Mouse (Mus musculus): ENCODE measurements around the gene Unc93b1.

Unc93b1 gene

DNA sequence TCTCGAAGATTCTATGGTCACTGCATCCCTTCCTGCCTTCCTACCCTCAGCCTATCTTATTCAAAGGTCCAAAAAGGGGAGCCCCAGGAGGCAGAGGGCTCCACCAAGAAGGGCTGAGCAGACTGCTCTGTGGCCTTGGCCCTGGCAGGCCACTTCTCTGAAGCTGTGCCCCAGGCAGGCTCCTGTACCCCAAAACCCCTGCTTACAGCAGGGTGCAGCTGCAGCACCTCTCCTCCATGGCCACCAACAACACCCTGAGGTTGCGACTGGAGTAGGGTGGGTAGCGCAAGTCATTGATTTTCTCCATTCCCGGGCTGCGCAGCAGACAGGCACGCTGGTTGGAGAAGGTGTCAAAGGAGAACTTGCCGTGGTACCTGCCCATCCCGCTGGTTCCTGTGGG lies 21.3 kb upstream of the Unc93b1 start:
- no peak for DNase-seq (ENCODE audit: low spot score in 2 of 2)

- DNase-seq (ENCODE audit: low spot score in 2 of 2): no peak
Observed at GRCm38 (mm10) chr19:3914535-3914934, 20.5 kb upstream of the Unc93b1 start.

DNA sequence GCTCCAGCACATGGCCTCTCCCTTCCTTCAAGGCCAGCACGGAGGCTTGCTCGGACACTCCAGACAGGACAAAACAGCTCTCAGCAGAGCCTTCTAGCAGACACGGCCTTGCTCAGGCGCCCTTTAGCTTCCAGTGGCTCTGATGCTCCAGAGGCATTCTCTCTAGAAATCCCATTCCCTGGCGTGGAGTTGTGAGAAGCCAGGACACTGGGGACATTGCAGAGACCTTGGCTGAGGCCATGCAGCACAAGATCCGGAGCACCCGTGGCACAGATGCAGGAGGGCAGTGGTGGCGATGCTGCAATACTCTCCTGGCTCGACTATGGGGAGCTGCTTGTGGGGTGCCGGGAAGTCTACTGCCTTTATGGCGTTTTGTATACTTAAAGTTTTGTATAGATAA lies 18.3 kb upstream of the Unc93b1 start:
- no peak for DNase-seq (ENCODE audit: low spot score in 2 of 2)

DNA sequence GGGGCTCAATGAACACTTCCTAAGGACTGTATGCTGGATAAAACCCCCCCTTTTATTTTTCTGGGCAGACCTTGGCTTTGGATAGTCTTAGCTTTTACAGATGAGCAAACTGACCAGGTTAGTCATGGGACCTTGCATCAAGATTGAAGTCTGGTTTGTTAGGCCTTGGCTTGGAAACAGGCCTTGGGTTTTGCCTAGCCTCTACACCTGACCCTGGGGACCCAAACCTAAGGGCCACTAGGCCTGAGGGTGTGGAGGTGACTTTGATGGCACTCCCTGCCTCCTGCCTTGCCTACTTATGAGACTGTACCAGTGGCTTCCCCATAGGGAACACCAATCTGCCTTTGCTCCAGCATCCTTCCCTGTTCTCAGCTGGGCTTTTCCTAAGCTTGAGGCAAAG lies 15.1 kb upstream of the Unc93b1 start:
- no peak for DNase-seq (ENCODE audit: low spot score in 2 of 2)

- peak in 1 of 2 experiments; percentile 64 for DNase-seq (ENCODE audit: low spot score in 2 of 2)
Observed at GRCm38 (mm10) chr19:3922661-3923371, 12.2 kb upstream of the Unc93b1 start.

DNA sequence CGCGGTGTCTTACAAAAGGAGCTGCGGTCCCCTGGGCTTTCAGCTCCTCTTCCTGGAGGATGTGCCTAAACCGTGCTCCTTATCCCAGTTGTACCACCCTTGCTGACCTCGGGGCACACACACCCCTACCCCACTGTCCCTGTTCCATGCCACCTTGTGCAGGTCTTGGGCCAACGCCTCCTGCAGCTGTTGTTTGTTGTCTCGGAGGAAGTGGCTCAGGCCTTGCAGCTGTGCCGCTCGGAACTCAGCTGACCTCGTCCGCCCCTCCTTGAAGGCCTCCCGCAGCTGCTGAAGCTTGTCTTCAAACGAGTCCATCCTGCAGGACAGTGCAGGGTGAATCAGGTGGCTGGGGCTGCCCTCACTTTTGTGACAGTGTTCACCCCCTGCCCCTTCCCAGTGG lies 11.4 kb upstream of the Unc93b1 start:
- peak; percentile 44 to 71 for DNase-seq (ENCODE audit: low spot score in 2 of 2)

DNA sequence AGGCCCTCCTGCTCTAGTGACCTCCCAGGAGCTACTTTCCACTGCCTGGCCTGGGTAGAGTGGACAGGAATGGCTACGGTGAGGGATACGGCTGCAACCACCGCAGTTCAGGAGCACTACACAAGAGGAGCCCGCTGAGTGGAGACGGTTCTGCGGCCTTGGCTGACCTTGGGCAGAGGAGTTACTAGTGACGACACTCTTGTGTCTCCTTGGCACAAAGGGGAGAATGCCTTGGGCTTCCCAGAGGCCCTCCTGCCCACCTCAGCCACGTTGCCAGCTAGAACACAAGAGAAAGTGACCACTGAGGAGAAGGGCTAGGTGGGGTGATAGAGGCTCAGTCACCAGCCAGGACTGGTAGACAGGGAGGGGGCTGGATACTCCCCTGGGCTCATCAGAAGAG lies 10.8 kb upstream of the Unc93b1 start:
- DNase-seq (ENCODE audit: low spot score in 2 of 2): no peak

GRCm38 (mm10) chr19:3924868-3925267 lies 10.1 kb upstream of the Unc93b1 start:
- DNase-seq (ENCODE audit: low spot score in 2 of 2): no peak

GRCm38 (mm10) chr19:3925859-3926258 lies 9.1 kb upstream of the Unc93b1 start:
- DNase-seq (ENCODE audit: low spot score in 2 of 2): no peak

GRCm38 (mm10) chr19:3926279-3926678 lies 8.7 kb upstream of the Unc93b1 start:
- DNase-seq (ENCODE audit: low spot score in 2 of 2): no peak

GRCm38 (mm10) chr19:3926685-3927084 lies 8.3 kb upstream of the Unc93b1 start:
- no peak for DNase-seq (ENCODE audit: low spot score in 2 of 2)

- no peak for DNase-seq (ENCODE audit: low spot score in 2 of 2)
Observed at GRCm38 (mm10) chr19:3927989-3928388, 7.0 kb upstream of the Unc93b1 start.

DNA sequence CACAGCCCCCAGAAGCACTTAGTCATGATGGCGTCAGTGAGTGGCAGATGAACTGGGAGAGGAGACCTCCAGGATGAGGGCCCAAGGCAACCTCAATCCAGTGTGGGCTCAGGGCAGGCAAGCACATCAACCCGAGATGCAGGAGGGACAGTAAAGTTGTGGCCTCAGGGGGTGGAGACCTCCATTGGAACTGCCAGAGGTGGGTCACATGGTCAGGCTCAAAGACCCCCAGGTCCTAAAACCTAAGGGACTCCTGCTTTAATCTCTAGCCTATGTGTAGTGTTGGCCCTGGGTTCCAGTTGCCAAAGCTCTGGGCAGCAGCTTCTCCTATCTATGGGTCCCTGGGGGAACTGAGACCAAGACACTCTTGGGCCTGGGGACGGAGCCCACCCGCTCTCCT lies 6.2 kb upstream of the Unc93b1 start:
- no peak for DNase-seq (ENCODE audit: low spot score in 2 of 2)

DNA sequence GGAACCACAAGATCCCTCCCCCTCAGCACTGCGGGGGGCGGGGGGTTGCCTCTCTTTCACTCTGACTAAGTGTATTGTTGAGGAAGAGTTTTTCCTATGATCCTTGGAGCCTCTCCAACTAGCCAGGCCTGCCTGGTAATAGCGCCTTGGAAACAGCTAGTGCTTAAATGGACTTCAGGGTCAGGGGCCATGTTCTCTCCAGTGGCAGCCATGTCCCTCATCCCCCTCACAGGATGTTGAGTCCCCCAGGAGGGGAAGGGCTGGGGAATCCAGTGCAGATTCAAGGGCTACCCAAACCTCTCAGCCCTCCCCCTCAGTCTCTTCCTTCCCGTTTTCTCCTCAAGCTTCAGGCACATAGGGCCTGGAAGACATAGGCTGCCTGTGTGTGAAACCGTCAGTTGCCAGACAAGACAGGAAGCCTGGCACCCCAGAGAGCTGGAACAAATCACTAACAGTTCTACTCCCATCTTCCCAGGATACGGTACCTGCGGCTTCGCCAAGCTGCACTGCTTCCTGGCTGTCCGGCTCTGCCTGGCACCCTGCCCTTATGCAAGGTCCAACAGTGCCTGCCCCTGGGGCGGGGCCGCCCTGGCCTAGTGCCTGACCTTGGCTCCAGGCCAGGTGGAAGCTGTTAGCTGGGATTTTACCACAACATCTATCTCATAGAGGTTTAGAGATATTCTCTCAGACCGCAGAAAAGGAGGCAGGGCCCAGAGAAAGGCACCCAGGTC lies 5.6 kb upstream of the Unc93b1 start, which contains the start of gene Aldh3b1:
Gene Aldh3b1, minus strand, starts transcription at position 598 of the 731 bp plus-strand sequence.
- peak; percentile 41 to 66 for DNase-seq (ENCODE audit: low spot score in 2 of 2)

DNA sequence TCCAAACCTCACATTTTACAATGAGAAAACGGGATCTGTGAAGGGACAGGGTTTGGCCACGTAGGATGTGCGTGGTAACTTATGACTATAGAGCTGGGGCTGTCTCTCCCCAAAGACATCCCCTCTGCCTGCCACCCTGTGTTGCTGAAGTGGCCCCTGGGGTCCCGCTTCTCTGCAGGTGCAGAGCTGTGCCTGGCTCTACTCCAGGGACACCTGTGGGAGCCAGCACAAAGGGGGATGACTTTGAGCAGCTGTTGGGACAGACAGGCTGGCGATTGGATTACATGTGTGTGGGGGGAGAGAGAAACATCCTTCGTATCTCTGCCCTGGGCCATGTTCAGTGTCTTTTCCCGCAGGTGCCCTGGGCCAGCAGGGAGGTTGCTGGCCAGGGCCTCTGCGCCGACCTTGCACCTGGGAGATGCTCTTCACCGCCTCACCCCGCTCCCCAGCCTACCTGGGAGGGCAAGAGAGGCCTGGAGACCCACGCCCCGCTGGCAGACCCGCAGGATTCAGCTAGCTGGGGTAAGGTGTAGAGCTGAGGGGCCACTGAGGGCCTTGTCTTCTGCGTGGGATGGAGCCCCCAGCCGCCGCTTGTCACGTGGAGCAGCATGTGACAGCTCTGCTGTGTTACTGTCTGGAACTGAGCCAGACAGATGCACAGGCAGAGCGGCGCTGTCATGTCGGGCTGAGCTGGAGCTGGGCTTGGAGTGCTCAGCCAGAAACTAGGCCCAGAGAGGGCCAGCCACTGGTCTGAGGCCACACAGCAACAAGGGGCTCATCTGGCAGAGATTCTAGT lies 4.5 kb upstream of the Unc93b1 start:
- no peak for DNase-seq (ENCODE audit: low spot score in 2 of 2)

- no peak for DNase-seq (ENCODE audit: low spot score in 2 of 2)
Observed at GRCm38 (mm10) chr19:3931716-3932115, 3.3 kb upstream of the Unc93b1 start.

DNA sequence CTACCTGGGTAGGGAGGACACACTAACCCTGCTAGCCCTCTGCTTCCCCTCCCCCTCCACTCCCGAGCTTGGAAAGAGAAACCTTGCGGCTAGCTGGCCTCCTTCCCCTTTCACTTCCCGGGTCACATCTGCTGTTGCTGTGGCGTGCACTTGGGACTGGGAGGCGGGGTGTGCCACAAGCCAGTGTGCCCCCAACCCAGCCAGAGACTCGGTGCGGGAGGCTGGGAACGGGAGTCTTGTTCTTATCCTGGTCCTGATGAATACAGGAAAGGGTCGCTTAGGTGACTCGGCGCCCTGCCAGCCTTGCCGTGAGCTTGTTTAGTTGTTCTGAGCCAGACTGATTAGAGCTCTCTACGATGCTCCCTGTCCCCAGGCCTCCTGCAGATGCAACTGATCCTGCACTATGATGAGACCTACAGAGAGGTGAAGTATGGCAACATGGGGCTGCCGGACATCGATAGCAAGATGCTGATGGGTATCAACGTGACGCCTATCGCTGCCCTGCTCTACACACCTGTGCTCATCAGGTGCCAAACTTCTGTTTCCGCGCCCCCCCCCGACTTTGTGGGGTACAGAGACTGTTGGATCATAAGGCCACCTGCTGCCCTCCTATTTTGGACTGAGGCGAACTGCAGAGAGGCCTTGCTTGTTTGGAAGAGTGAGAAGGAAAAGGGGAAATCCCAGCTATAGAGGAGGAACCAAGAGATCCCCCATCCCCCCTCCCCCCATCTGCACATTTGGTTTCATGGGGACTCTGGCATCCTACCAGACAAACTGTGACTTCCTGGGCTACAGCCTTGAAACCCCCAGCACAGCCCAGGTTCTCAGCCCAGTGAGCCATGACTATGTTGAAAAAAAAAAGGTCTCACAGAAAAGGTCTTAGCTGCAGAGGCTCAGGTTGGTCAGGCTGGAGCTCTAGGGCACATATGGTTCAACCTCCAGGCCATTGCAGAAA lies 1.2 kb downstream of the Unc93b1 start:
- DNase-seq (ENCODE audit: low spot score in 2 of 2): peak; percentile 43 to 81

DNA sequence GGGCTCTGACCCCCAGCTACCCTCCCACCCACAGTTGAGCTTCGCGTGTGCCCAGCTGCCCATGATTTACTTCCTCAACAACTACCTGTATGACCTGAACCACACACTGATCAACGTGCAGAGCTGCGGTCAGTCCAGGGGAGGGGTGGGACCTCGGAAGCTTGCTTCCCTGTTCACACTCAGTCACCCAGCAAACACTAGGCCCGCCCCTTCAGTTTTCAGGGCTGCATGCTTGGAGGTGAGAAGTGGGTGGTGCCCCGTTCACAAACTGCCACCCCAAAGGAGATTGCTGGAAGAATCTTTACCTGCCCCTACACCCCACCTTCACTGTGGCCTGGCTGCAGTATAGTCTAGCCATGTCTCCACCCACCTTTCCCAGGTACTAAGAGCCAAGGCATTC lies 7.3 kb downstream of the Unc93b1 start:
- no peak for DNase-seq (ENCODE audit: low spot score in 2 of 2)

DNA sequence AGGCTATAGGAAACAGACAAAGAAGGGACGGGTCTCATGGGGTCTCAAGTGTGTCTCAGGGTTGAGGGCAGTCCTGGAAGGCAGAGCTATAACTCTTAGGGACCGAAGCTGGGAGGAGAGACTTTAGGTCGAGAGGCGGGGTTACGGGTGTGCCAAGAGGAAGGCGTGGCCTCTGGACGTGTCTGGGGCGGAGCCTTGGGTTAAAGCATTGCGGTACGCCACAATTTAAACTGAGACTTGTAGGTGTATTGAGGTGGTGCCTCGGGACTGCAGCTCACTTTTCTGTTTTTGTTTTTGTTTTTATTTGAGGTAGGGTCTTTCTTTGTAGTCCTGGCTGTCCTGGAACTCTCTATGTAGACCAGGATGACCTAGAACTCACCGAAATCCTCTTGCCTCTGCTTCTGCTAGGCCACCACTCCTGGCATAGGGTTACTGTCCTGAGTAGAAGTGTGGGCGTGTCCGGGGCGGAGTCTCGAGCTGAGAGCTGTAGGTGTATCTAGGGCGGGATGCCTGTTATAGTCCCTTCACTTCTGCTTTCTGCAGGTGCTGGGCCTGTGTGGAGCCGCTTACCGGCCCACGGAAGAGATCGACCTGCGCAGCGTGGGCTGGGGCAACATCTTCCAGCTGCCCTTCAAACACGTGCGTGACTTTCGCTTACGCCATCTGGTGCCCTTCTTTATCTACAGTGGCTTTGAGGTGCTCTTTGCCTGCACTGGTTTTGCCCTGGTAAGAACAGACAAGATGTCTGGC lies 8.2 kb downstream of the Unc93b1 start:
- DNase-seq (ENCODE audit: low spot score in 2 of 2): peak; percentile 47 to 86

GRCm38 (mm10) chr19:3945872-3946564 lies 11.0 kb downstream of the Unc93b1 start:
- peak in 1 of 2 experiments; percentile 71 for DNase-seq (ENCODE audit: low spot score in 2 of 2)
